Mouse (Mus musculus) CH12.LX (cell line): ENCODE measurements at regions not wholly inside any gene's neighbourhood (a gene's known extent, or its start where the extent isn't known, plus 50 kb on each side); places are given as distances from the start of the nearest gene placed in this dataset.

Source experiments
- DNase-seq: peaks from one replicate; pipeline ENCODE4 v3.0.0-alpha.2; 2013; ENCODE audit errors: extremely low read depth
- H3K27ac ChIP-seq: 2 replicates; pipeline ENCODE4 v1.5.1; 2012; ENCODE audit warnings: low read depth, mild to moderate bottlenecking, control low read depth, moderate library complexity; ENCODE audit not compliant: insufficient read depth
- H3K27me3 ChIP-seq: replicated peaks from 2 replicates; pipeline ENCODE3; 2012; ENCODE audit warnings: inconsistent platforms
- H3K36me3 ChIP-seq, 2 experiments: replicated peaks in 1 of 2; 2 replicates each; pipeline versions ENCODE3 to v1.6.1; 2012; ENCODE audit warnings: inconsistent platforms in 1 of 2, low read length in 1 of 2, mild to moderate bottlenecking in 1 of 2, mixed read lengths in 1 of 2, moderate library complexity in 1 of 2; ENCODE audit not compliant: control insufficient read depth in 1 of 2, insufficient read depth in 1 of 2
- H3K4me1 ChIP-seq, 2 experiments: 2 replicates each; pipeline ENCODE4 v1.6.1; 2012; ENCODE audit warnings: inconsistent platforms in 1 of 2, moderate library complexity in 1 of 2; ENCODE audit not compliant: insufficient read depth in 2 of 2, control insufficient read depth in 1 of 2
- H3K4me2 ChIP-seq: 2 replicates; pipeline ENCODE4 v1.6.1; 2012; ENCODE audit warnings: low read depth, mild to moderate bottlenecking, control low read depth; ENCODE audit not compliant: poor library complexity, insufficient read depth, severe bottlenecking
- H3K4me3 ChIP-seq, 3 experiments: fragments of 150-350 bp in 1 of 3; sonication (generic) in 1 of 3; replicated peaks in 1 of 3; 2 replicates each; pipeline versions ENCODE3 to v1.5.1; 2011 to 2012; ENCODE audit warnings: low read depth in 2 of 3, low read length in 2 of 3, mild to moderate bottlenecking in 2 of 3, moderate library complexity in 2 of 3, control low read depth in 1 of 3, improper control_type of control experiment in 1 of 3, inconsistent platforms in 1 of 3, mixed read lengths in 1 of 3; ENCODE audit not compliant: poor library complexity in 1 of 3
- H3K79me2 ChIP-seq: replicated peaks from 2 replicates; pipeline ENCODE4 v1.6.1; 2012; ENCODE audit warnings: mild to moderate bottlenecking, moderate library complexity; ENCODE audit not compliant: control insufficient read depth, poor library complexity, insufficient read depth, severe bottlenecking; ENCODE audit errors: extremely low read depth
- H3K9ac ChIP-seq: 2 replicates; pipeline ENCODE4 v1.6.1; 2012; ENCODE audit warnings: low read depth, mild to moderate bottlenecking, control low read depth, moderate library complexity; ENCODE audit not compliant: insufficient read depth
- H3K9me3 ChIP-seq: replicated peaks from 2 replicates; pipeline ENCODE3; 2012; ENCODE audit warnings: low read length, inconsistent platforms, mixed read lengths
- BHLHE40 ChIP-seq: IDR thresholded peaks from 2 replicates; pipeline ENCODE4 v1.6.1; 2011; ENCODE audit warnings: mild to moderate bottlenecking, low read depth, low read length, improper control_type of control experiment
- CHD1 ChIP-seq: IDR thresholded peaks from 2 replicates; pipeline ENCODE4 v1.6.1; 2012; ENCODE audit warnings: low read depth, low read length, improper control_type of control experiment, inconsistent platforms
- CTCF ChIP-seq, 2 experiments: IDR thresholded peaks in 1 of 2; conservative IDR thresholded peaks in 1 of 2; 2 replicates each; pipeline ENCODE4 v1.5.1; 2011 to 2012; ENCODE audit warnings: low read depth in 2 of 2, low read length in 2 of 2, improper control_type of control experiment in 1 of 2, inconsistent platforms in 1 of 2, mild to moderate bottlenecking in 1 of 2, moderate library complexity in 1 of 2
- E2F4 ChIP-seq: IDR thresholded peaks from 2 replicates; pipeline ENCODE4 v1.6.1; 2011; ENCODE audit warnings: low read depth, low read length, improper control_type of control experiment; ENCODE audit not compliant: insufficient replicate concordance
- ELF1 ChIP-seq: IDR thresholded peaks from 2 replicates; pipeline ENCODE4 v1.6.1; 2014; ENCODE audit warnings: low read depth, mild to moderate bottlenecking, inconsistent platforms, low read length, improper control_type of control experiment
- GABPA ChIP-seq: IDR thresholded peaks from 2 replicates; pipeline ENCODE4 v1.6.1; 2012; ENCODE audit warnings: low read depth, low read length, improper control_type of control experiment, inconsistent platforms; ENCODE audit not compliant: insufficient replicate concordance
- HCFC1 ChIP-seq: IDR thresholded peaks from 2 replicates; pipeline ENCODE4 v1.6.1; 2012; ENCODE audit warnings: low read depth, mild to moderate bottlenecking, inconsistent platforms, low read length, improper control_type of control experiment
- IRF4 ChIP-seq: IDR thresholded peaks from 2 replicates; pipeline ENCODE4 v1.6.1; 2014; ENCODE audit warnings: low read depth, mild to moderate bottlenecking, inconsistent platforms, low read length, improper control_type of control experiment
- JUN ChIP-seq: IDR thresholded peaks from 2 replicates; pipeline ENCODE4 v1.6.1; 2011; ENCODE audit warnings: low read depth, mild to moderate bottlenecking, low read length, improper control_type of control experiment, moderate library complexity; ENCODE audit not compliant: insufficient read depth
- MAX ChIP-seq: IDR thresholded peaks from 2 replicates; pipeline ENCODE4 v1.6.1; 2011; ENCODE audit warnings: low read length, improper control_type of control experiment
- MEF2A ChIP-seq: IDR thresholded peaks from 2 replicates; pipeline ENCODE4 v1.6.1; 2014; ENCODE audit warnings: low read depth, mild to moderate bottlenecking, inconsistent platforms, low read length, improper control_type of control experiment, borderline replicate concordance
- MYC ChIP-seq: IDR thresholded peaks from 2 replicates; pipeline ENCODE4 v1.6.1; 2011; ENCODE audit warnings: low read depth, mild to moderate bottlenecking, improper control_type of control experiment, low read length
- PAX5 ChIP-seq: IDR thresholded peaks from 2 replicates; pipeline ENCODE4 v1.6.1; 2012; ENCODE audit warnings: low read length, inconsistent platforms, mixed read lengths
- RAD21 ChIP-seq: IDR thresholded peaks from 2 replicates; pipeline ENCODE4 v1.6.1; 2011; ENCODE audit warnings: low read depth, mild to moderate bottlenecking, low read length, improper control_type of control experiment, moderate library complexity
- SIN3A ChIP-seq: IDR thresholded peaks from 2 replicates; pipeline ENCODE4 v1.6.1; 2012; ENCODE audit warnings: low read length, improper control_type of control experiment, inconsistent platforms
- ZC3H11A ChIP-seq: IDR thresholded peaks from 2 replicates; pipeline ENCODE4 v1.6.1; 2012; ENCODE audit warnings: low read depth, mild to moderate bottlenecking, inconsistent platforms, low read length, improper control_type of control experiment
- ZKSCAN1 ChIP-seq: IDR thresholded peaks from 2 replicates; pipeline ENCODE4 v1.6.1; 2012; ENCODE audit warnings: low read depth, inconsistent platforms, low read length, improper control_type of control experiment, borderline replicate concordance
- ZMIZ1 ChIP-seq: IDR thresholded peaks from 2 replicates; pipeline ENCODE4 v1.6.1; 2012; ENCODE audit warnings: low read depth, mild to moderate bottlenecking, inconsistent platforms, low read length, improper control_type of control experiment
- dilution Hi-C: fragments of 300-500 bp; cut with MboI; formaldehyde crosslinking; loops from 2 replicates; pipeline ENCODE4 v1.14.3; 2020; ENCODE audit warnings: low sequenced_read_pairs; ENCODE audit not compliant: extremely low pct_unique_long_range_greater_than_20kb, extremely low pct_ligation_motif_present
- in situ Hi-C: fragments of 300-500 bp; cut with MboI; formaldehyde crosslinking; loops from 3 replicates; pipeline ENCODE4 v1.14.3; 2019; ENCODE audit warnings: low sequenced_read_pairs, low pct_ligation_motif_present, low pct_unique_long_range_greater_than_20kb, mixed read lengths

DNA sequence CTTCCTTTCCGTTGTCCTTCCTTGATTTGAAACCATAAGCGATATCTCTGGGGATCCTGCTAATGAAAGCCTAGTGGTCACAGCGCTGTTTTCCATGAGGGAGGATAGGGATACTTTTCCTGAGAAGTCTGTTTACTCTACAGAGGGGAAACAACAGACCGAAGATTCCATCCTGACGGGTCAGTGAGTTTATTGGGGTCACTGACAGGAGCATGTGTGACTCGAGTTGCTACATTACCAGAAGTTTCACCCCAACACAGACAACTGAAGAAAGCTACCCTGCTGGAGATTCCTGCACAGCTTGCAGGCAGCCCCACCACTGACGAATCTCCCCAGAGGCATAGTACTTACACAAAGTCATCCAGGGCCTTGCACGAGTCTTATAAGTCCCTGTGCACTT, 291.0 kb downstream of the Irs2 start:
- in situ Hi-C loops (no loop called here), dilution Hi-C loops (no loop called here)
- Histone ChIP-seq H3K4me2 (no peak overlapping the region), H3K4me3 (no peak overlapping the region), H3K9me3 (no peaks in the 10 kb centered on the region), H3K4me1 (peaks cover 22 to 46% of the 10 kb centered on the region in 2 experiments), H3K36me3 (no peaks in the 10 kb centered on the region), H3K27me3 (no peaks in the 10 kb centered on the region), H3K9ac (no peak overlapping the region), H3K27ac (no peak overlapping the region), H3K79me2 (no peaks in the 10 kb centered on the region)
- TF ChIP-seq ZKSCAN1 (no peak), MAX (no peak), HCFC1 (no peak), IRF4 (no peak), E2F4 (no peak)
- no peak for DNase-seq

DNA sequence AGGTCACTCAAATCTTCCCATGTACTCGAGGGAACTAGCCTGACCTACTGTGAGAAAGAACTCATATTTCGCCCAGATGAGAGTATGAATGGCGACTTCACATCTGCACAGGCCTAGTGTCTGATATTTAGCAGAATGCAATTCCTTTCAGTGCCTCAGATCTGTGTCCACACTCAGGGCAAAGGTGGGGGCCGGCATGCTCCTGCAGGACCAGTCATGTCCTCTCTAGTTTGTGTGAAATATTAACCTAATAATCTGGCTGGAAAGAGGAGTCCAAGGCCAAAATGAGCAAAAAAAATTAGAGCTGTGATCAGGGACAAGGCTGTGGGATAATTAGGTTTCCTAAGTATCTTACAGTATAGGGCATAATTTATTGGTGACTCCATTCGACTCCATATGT, 292.1 kb downstream of the Irs2 start:
- Histone ChIP-seq H3K27ac (no peak overlapping the region), H3K4me2 (no peak overlapping the region), H3K79me2 (no peaks in the 10 kb centered on the region), H3K9ac (no peak overlapping the region), H3K27me3 (no peaks in the 10 kb centered on the region), H3K9me3 (no peaks in the 10 kb centered on the region), H3K4me3 (no peak overlapping the region), H3K4me1 (peaks cover 15 to 34% of the 10 kb centered on the region in 2 experiments), H3K36me3 (no peaks in the 10 kb centered on the region)
- no peak for DNase-seq
- dilution Hi-C loops (no loop called here), in situ Hi-C loops (no loop called here)
- TF ChIP-seq ZKSCAN1, result no peak
- no peak for TF ChIP-seq ZMIZ1
- no peak for TF ChIP-seq JUN
- no peak for TF ChIP-seq ELF1
- TF ChIP-seq RAD21, result no peak
- TF ChIP-seq CHD1, result no peak

DNA sequence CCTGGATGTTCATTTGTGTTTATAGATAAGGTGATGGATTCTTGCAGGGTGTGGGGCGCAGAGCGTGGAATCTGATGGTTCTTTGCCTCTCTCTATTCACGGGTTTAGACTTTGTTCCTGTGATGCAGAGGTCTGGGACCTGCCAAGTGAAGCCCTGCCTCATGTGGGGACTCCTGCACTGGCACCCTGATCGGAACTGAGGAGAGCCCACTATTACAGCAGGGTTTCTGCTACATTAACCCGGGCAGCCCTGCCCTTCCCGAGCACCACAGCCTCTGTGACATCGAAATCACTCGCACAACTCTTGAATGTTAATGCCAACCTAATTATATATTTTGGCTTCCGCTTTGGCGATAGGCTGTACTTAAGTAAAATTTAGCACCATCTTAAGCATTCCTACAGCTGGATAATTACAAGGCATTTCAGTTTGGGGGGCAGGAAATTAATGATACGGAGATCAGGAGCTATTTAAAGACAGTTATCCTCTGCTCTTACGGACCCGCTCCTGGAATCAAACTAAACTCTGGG, 294.7 kb downstream of the Irs2 start:
- Histone ChIP-seq H3K27ac (no peak overlapping the region), H3K4me2 (no peak overlapping the region)
- TF ChIP-seq CHD1 (no peak), PAX5 (no peak), BHLHE40 (no peak), MYC (no peak), GABPA (no peak), RAD21 (no peak), ZC3H11A (no peak), MEF2A (no peak), JUN (no peak), SIN3A (no peak), CTCF (conservative IDR thresholded peaks at IDR 0.05 in 1 of 2, IDR thresholded peaks at IDR 0.05 in 1 of 2; ENCODE audit: low read depth in 2 of 2, low read length in 2 of 2) (no peak)
- TF ChIP-seq, all 38 proteins: peak for 0
- Histone ChIP-seq H3K4me3 (no peak overlapping the region), H3K9ac (no peak overlapping the region), H3K79me2 (no peaks in the 10 kb centered on the region), H3K4me1 (peaks cover 0 to 8% of the 10 kb centered on the region in 2 experiments; a peak in 2 of 4 replicates), H3K27me3 (no peaks in the 10 kb centered on the region), H3K9me3 (no peaks in the 10 kb centered on the region), H3K36me3 (no peaks in the 10 kb centered on the region)
- DNase-seq, result no peak
- in situ Hi-C loops, result no loop called here
- dilution Hi-C loops, result no loop called here
